Mouse (Mus musculus) erythroblast, embryonic 14.5 days (primary cell): ENCODE data around the gene Olfr715. TPM values are rescaled to one million over a fixed set of nuclear protein-coding genes. Genes with fewer than 3 reads are reported as not detected.
"Not testable (repeated sequence)": the region's sequence is repeated elsewhere in the genome, so short reads cannot be mapped to it uniquely, and the experiment has no call there.

ENCODE experiments used
- H3K27me3 ChIP-seq: 2 replicates; pipeline ENCODE4 v1.6.1; 2012; ENCODE audit warnings: inconsistent platforms; ENCODE audit not compliant: control insufficient read depth
- H3K36me3 ChIP-seq: 2 replicates; pipeline ENCODE4 v1.6.1; 2012; ENCODE audit warnings: mild to moderate bottlenecking, inconsistent platforms; ENCODE audit not compliant: control insufficient read depth
- H3K4me1 ChIP-seq: 2 replicates; pipeline ENCODE4 v1.6.1; 2012; ENCODE audit warnings: inconsistent platforms; ENCODE audit not compliant: control insufficient read depth
- H3K4me3 ChIP-seq: replicated peaks from 2 replicates; pipeline ENCODE3; 2012; ENCODE audit warnings: moderate library complexity, mild to moderate bottlenecking, inconsistent platforms
- H3K9me3 ChIP-seq: 2 replicates; pipeline ENCODE4 v1.6.1; 2012; ENCODE audit warnings: low read length, inconsistent platforms, mixed read lengths; ENCODE audit not compliant: control insufficient read depth
- GATA1 ChIP-seq: IDR thresholded peaks from 2 replicates; pipeline ENCODE4 v1.6.1; 2012; ENCODE audit warnings: low read length, inconsistent platforms, mixed read lengths
- TAL1 ChIP-seq: IDR thresholded peaks from 3 replicates; pipeline ENCODE4 v1.6.1; 2012; ENCODE audit warnings: low read length, inconsistent platforms, mixed read lengths
- polyA plus RNA-seq: library from polyadenylated mRNA; stranded (reverse); fragments of >175 nt; gene quantifications from 2 replicates; pipeline ENCODE4 v1.2.3, GENCODE M21; 2012

The Olfr715 gene
- polyA plus RNA-seq, result not detected in 2 replicates

DNA sequence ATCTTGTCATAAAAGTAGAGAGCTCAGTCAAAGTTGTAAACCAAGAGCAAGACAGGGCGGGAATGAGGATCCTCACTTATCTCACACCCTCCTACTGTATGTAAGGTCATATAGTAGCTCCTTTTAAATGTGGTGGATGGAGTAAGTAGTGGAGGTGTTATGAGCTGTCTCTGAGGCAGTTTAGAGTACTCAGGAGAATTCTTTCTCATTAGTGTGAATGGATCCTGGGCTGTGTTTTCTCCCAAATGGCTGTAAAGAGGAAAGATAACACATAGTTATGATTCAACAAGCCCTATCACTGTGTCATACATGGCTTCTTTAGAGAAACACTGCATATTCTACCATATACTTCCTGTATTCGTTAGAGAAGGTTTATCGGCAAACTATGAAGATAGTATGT lies at the start of gene Olfr715:
Gene Olfr715, minus strand, starts transcription at position 101 of the 400 bp plus-strand sequence.
- H3K4me3 ChIP-seq, H3K4me1 ChIP-seq, H3K27me3 ChIP-seq, H3K36me3 ChIP-seq, H3K9me3 ChIP-seq: not testable (repeated sequence)

DNA sequence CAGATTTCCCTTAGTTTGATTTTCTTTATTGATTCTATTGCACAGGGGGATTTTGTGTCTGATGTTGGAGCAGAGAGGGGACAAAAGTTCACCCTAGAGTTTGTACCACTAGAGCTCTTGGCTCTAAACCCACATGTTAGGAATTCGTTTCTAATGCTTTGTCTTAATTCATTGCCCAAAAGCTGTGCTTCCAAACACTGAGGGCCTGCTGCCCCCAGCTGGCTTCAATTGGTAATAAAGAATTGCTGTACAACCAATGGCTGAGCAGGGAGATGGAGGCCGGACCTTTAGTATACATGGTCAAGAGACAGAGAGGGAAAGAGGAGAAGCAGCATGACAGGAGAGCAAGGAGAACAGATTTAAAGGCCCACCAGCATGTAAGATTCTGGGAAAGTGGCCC lies 49.5 kb upstream of the Olfr715 start:
- Histone ChIP-seq H3K4me1 (no peaks in the 10 kb centered on the region), H3K36me3 (no peaks in the 10 kb centered on the region), H3K27me3 (no peaks in the 10 kb centered on the region), H3K4me3 (no peak overlapping the region), H3K9me3 (peaks cover 5% of the 10 kb centered on the region)
- TF ChIP-seq TAL1 (no peak), GATA1 (no peak)

DNA sequence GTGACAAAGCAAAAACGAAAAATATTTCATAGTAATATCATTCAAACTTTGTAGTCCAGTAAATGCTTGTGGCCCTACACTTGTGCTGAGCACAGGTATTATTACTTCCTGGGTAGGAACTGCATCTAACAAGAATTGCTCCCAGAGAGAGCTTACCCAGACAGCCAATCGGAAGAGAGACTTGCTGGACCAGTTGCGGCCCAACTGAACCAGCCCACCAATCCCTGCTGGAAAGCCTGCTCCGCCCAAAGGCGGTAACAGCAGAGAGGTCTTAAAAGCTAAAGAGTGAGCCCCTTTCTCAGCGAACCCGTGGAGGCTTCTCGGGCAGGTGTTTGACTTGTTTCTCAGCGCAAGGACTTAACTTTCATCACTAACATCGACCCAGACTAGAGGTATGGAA lies 35.8 kb upstream of the Olfr715 start, which contains the start of gene Nlrp14:
Gene Nlrp14, plus strand, starts transcription at position 301 of the 400 bp plus-strand sequence.
- TF ChIP-seq TAL1, result no peak
- Histone ChIP-seq H3K4me1 (no peaks in the 10 kb centered on the region), H3K4me3 (no peak within 1 kb of the TSS), H3K27me3 (no peaks in the 10 kb centered on the region), H3K36me3 (no peaks in the 10 kb centered on the region), H3K9me3 (no peaks in the 10 kb centered on the region)

DNA sequence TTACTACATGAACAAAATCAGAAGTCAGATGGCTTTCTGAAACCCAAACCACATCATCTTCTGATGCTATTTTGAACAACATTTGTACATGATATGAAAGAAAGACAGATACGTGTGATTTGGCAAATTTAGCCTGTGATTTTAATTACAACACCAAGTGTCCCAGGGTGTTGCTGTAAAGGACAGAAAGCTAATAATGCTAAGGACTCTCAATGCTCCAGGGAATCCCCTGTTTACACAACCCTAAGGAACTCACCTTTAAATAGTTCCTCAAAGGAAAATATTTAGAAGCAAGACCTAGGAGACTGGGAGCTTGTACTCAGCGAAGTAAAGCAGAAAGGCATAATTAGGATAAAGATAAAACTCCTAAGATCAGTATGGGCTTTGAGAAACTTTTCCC lies 7.1 kb upstream of the Olfr715 start, which contains the start of gene Olfr716:
Gene Olfr716, plus strand, starts transcription at position 301 of the 400 bp plus-strand sequence.
- H3K4me1 ChIP-seq, H3K27me3 ChIP-seq, H3K9me3 ChIP-seq, H3K4me3 ChIP-seq, H3K36me3 ChIP-seq: not testable (repeated sequence)

DNA sequence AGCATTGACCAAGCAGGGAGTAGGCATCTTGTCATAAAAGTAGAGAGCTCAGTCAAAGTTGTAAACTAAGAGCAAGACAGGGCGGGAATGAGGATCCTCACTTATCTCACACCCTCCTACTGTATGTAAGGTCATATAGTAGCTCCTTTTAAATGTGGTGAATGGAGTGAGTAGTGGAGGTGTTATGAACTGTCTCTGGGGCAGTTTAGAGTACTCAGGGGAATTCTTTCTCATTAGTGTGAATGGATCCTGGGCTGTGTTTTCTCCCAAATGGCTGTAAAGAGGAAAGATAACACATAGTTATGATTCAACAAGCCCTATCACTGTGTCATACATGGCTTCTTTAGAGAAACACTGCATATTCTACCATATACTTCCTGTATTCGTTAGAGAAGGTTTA lies 20.6 kb downstream of the Olfr715 start, which contains the start of gene Olfr715b:
Gene Olfr715b, minus strand, starts transcription at position 101 of the 400 bp plus-strand sequence.
- not testable (repeated sequence) for H3K9me3 ChIP-seq, H3K4me3 ChIP-seq, H3K4me1 ChIP-seq, H3K27me3 ChIP-seq, H3K36me3 ChIP-seq

DNA sequence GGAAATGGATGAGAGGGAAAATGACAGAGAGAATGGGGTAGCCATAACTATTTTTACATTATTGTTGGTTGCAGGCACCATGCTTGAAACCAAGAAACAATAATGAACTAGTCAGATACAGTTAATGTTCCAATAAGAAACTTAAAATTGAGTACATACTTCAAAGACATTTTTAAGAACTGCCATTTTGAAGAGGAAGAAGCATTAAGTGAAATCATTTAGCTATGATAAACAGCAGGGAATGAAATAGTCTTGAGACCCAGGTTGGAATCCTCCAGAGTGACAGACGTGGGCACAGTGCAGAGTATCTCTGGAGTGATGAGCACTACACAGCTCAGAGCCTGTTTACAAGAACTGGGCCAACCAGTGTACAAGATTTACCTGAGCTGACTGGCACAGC lies 38.0 kb downstream of the Olfr715 start, which contains the start of gene Olfr17:
Gene Olfr17, plus strand, starts transcription at position 301 of the 400 bp plus-strand sequence.
- TF ChIP-seq TAL1, result no peak
- TF ChIP-seq GATA1, result no peak
- Histone ChIP-seq H3K4me3 (no peak within 1 kb of the TSS), H3K36me3 (no peaks in the 10 kb centered on the region), H3K27me3 (no peaks in the 10 kb centered on the region), H3K4me1 (no peaks in the 10 kb centered on the region), H3K9me3 (no peaks in the 10 kb centered on the region; the same call in 1 of the 2 replicates)

Other genes with a start within 250 kb of the Olfr715 start
- gene Olfr706, start 242.9 kb downstream of the Olfr715 start, polyA plus RNA-seq, result not detected in 2 replicates
- not detected in 2 replicates for gene Olfr707, start 229.8 kb downstream of the Olfr715 start, polyA plus RNA-seq
- gene Olfr1532-ps1, start 223.1 kb downstream of the Olfr715 start, polyA plus RNA-seq, result 0.02 TPM in 1 of 2 replicates, not detected in the other
- gene Olfr709-ps1, start 198.9 kb downstream of the Olfr715 start, polyA plus RNA-seq, result not detected in 2 replicates
- gene Olfr710, start 182.8 kb downstream of the Olfr715 start, polyA plus RNA-seq, result not detected in 2 replicates
- 0.01 TPM in 1 of 2 replicates, not detected in the other for gene Olfr6, start 167.1 kb downstream of the Olfr715 start, polyA plus RNA-seq
- 0.02 TPM in 1 of 2 replicates, not detected in the other for gene Olfr711, start 155.6 kb downstream of the Olfr715 start, polyA plus RNA-seq
- gene Olfr2, start 125.0 kb downstream of the Olfr715 start, polyA plus RNA-seq, result not detected in 2 replicates
- not detected in 2 replicates for gene Olfr713, start 99.9 kb downstream of the Olfr715 start, polyA plus RNA-seq
- not detected in 2 replicates for gene Olfr714, start 60.1 kb downstream of the Olfr715 start, polyA plus RNA-seq
- not detected in 2 replicates for gene Olfr17, start 37.9 kb downstream of the Olfr715 start, polyA plus RNA-seq
- gene Olfr715b, start 20.7 kb downstream of the Olfr715 start, polyA plus RNA-seq, result not detected in 2 replicates
- not detected in 2 replicates for gene Olfr716, start 7.2 kb upstream of the Olfr715 start, polyA plus RNA-seq
- not detected in 2 replicates for gene Nlrp14, start 35.9 kb upstream of the Olfr715 start, polyA plus RNA-seq
- gene Rbmxl2, start 78.4 kb upstream of the Olfr715 start, polyA plus RNA-seq, result not detected in 2 replicates
- gene Syt9, start 239.6 kb upstream of the Olfr715 start, polyA plus RNA-seq, result 0.01 TPM in 1 of 2 replicates, not detected in the other